In genomic region chr15:5243959-5244905, GRCm38 (mm10) we compare ENCODE assay signal across 8 mouse cellular contexts. TPM values are rescaled to one million over a fixed set of nuclear protein-coding genes. Genes with fewer than 3 reads are reported as not detected.
DNase-seq lines count a peak whose midpoint lies in the region; ATAC-seq and TF ChIP-seq lines count a peak whose summit lies in the region.

TSS of gene Ptger4 (minus strand) at chr15:5244187.

- no peak for TF ChIP-seq CTCF in E14TG2a.4 (conservative IDR thresholded peaks at IDR 0.05; ENCODE audit: low read length)
- TF ChIP-seq CTCF in liver, postnatal 0 days (IDR thresholded peaks at IDR 0.05; ENCODE audit: low read depth): no peak

- DNase-seq in c-Kit-positive CD71-positive TER-119-negative erythroid progenitor cells, embryonic 14.5 days (ENCODE audit: low read depth): peak; percentile 94
- peak; percentile 88 for DNase-seq in forebrain, embryonic 10.5 days (ENCODE audit: extremely low spot score, low spot score)
- peak; percentile 93 to 95 for DNase-seq in kidney, postnatal 25 days
- peak; percentile 95 for DNase-seq in liver, postnatal 0 days
- DNase-seq in testis, postnatal 10 days (ENCODE audit: low spot score): peak; percentile 95

- TF ChIP-seq EP300 in liver, postnatal 0 days (IDR thresholded peaks at IDR 0.05; ENCODE audit: low read depth): no peak

- WGBS in forebrain, embryonic 10.5 days: under 1% methylated on average over 61 of the region's 61 CpGs
- 1% methylated on average over 61 of the region's 61 CpGs for WGBS in heart, embryonic 16.5 days
- 1% methylated on average over 61 of the region's 61 CpGs for WGBS in liver, postnatal 0 days (ENCODE audit: insufficient replicate concordance)
- WGBS in neural tube, embryonic 13.5 days: under 1% methylated on average over 60 of the region's 61 CpGs

- peak within 1 kb of the TSS; percentile 99 for H3K4me2 ChIP-seq in heart, embryonic 16.5 days (ENCODE audit: low read depth, low read length)
- H3K4me2 ChIP-seq in liver, postnatal 0 days (ENCODE audit: low read depth, low read length): peak within 1 kb of the TSS; percentile 99
- H3K4me2 ChIP-seq in neural tube, embryonic 13.5 days: peak within 1 kb of the TSS; percentile 84

- H3K9ac ChIP-seq in heart, embryonic 16.5 days (ENCODE audit: low read length): peak within 1 kb of the TSS; percentile 74
- H3K9ac ChIP-seq in liver, postnatal 0 days (replicated peaks): peak within 1 kb of the TSS; percentile 63
- H3K9ac ChIP-seq in neural tube, embryonic 13.5 days: peak within 1 kb of the TSS; percentile 70

- peaks cover 70% of the 10 kb centered on the region for H3K27me3 ChIP-seq in E14TG2a.4 (ENCODE audit: insufficient read depth, low read length)
- peaks cover 73% of the 10 kb centered on the region for H3K27me3 ChIP-seq in forebrain, embryonic 10.5 days (ENCODE audit: poor library complexity, severe bottlenecking)
- peaks cover 21% of the 10 kb centered on the region for H3K27me3 ChIP-seq in heart, embryonic 16.5 days (ENCODE audit: control insufficient read depth, insufficient read depth, low read length)
- H3K27me3 ChIP-seq in liver, postnatal 0 days (ENCODE audit: insufficient read depth, low read length): peaks cover 28% of the 10 kb centered on the region
- peaks cover 64% of the 10 kb centered on the region for H3K27me3 ChIP-seq in neural tube, embryonic 13.5 days

- peaks cover 35% of the 10 kb centered on the region for H3K4me1 ChIP-seq in E14TG2a.4 (replicated peaks; ENCODE audit: low read depth, low read length)
- H3K4me1 ChIP-seq in forebrain, embryonic 10.5 days: peaks cover 33% of the 10 kb centered on the region
- peaks cover 25% of the 10 kb centered on the region for H3K4me1 ChIP-seq in heart, embryonic 16.5 days (ENCODE audit: control insufficient read depth, insufficient read depth, low read length)
- peaks cover 40% of the 10 kb centered on the region for H3K4me1 ChIP-seq in liver, postnatal 0 days (ENCODE audit: insufficient read depth)
- H3K4me1 ChIP-seq in neural tube, embryonic 13.5 days (replicated peaks): peaks cover 32% of the 10 kb centered on the region

- no peaks in the 10 kb centered on the region for H3K36me3 ChIP-seq in E14TG2a.4 (ENCODE audit: insufficient read depth, low read length)
- no peaks in the 10 kb centered on the region for H3K36me3 ChIP-seq in forebrain, embryonic 10.5 days (replicated peaks)
- no peaks in the 10 kb centered on the region for H3K36me3 ChIP-seq in heart, embryonic 16.5 days (ENCODE audit: control insufficient read depth, insufficient read depth)
- no peaks in the 10 kb centered on the region for H3K36me3 ChIP-seq in liver, postnatal 0 days (replicated peaks; ENCODE audit: insufficient read depth, low read length)
- no peaks in the 10 kb centered on the region for H3K36me3 ChIP-seq in neural tube, embryonic 13.5 days

- peak within 1 kb of the TSS; percentile 86 for H3K4me3 ChIP-seq in E14TG2a.4 (replicated peaks; ENCODE audit: low read length)
- H3K4me3 ChIP-seq in forebrain, embryonic 10.5 days: peak within 1 kb of the TSS; percentile 66
- H3K4me3 ChIP-seq in heart, embryonic 16.5 days (ENCODE audit: low read length): peak within 1 kb of the TSS; percentile 66
- H3K4me3 ChIP-seq in liver, postnatal 0 days (ENCODE audit: low read depth, low read length): peak within 1 kb of the TSS; percentile 72
- H3K4me3 ChIP-seq in neural tube, embryonic 13.5 days: peak within 1 kb of the TSS; percentile 56

- no peak within 1 kb of the TSS for H3K27ac ChIP-seq in forebrain, embryonic 10.5 days
- no peak within 1 kb of the TSS for H3K27ac ChIP-seq in heart, embryonic 16.5 days (ENCODE audit: low read length)
- no peak within 1 kb of the TSS for H3K27ac ChIP-seq in liver, postnatal 0 days (ENCODE audit: low read depth)
- no peak within 1 kb of the TSS for H3K27ac ChIP-seq in neural tube, embryonic 13.5 days (replicated peaks)

- H3K9me3 ChIP-seq in E14TG2a.4 (ENCODE audit: low read length): no peaks in the 10 kb centered on the region; the same call in 1 of the 2 replicates
- H3K9me3 ChIP-seq in forebrain, embryonic 10.5 days: no peaks in the 10 kb centered on the region
- no peaks in the 10 kb centered on the region for H3K9me3 ChIP-seq in heart, embryonic 16.5 days (replicated peaks; ENCODE audit: control insufficient read depth, low read length)
- H3K9me3 ChIP-seq in liver, postnatal 0 days (ENCODE audit: low read length): no peaks in the 10 kb centered on the region
- no peaks in the 10 kb centered on the region for H3K9me3 ChIP-seq in neural tube, embryonic 13.5 days

- peak; percentile 94 for ATAC-seq in heart, embryonic 16.5 days (replicated peaks; ENCODE audit: extremely low read depth, insufficient read depth, low FRiP score)
- ATAC-seq in liver, postnatal 0 days: peak; percentile 94
- peak; percentile 95 for ATAC-seq in neural tube, embryonic 13.5 days (ENCODE audit: low read depth)

RNA-seq across cellular contexts. Expression of gene Ptger4, which starts in this region (rescaled TPM):
- 0.77 and 0.97 TPM in 2 replicates for polyA plus RNA-seq in forebrain, embryonic 10.5 days (2016; fragmentation: Nextera tagmentation; extraction: Ambion mirVana)
- polyA plus RNA-seq in heart, embryonic 16.5 days (2015; fragmentation: Nextera tagmentation; extraction: Ambion mirVana): 5.2 and 6.7 TPM in 2 replicates
- 0.99 and 1.5 TPM in 2 replicates for polyA plus RNA-seq in liver, postnatal 0 days (2015; fragmentation: Nextera tagmentation; extraction: Ambion mirVana)
- 4.2 and 4.4 TPM in 2 replicates for polyA plus RNA-seq in neural tube, embryonic 13.5 days (2015; fragmentation: Nextera tagmentation; extraction: Ambion mirVana)

Comparison
In these comparisons a context has a peak if more than half of its experiments do, and no peak if none do; other contexts are left out.
1. Peak in DNase-seq and H3K4me3 ChIP-seq in forebrain, embryonic 10.5 days; RNA of the gene not detected or under 1 TPM.